Comparison of ENCODE assay signal across 8 mouse cellular contexts in genomic region chr17:3114720-3115379, GRCm38 (mm10). TPM values are rescaled to one million over a fixed set of nuclear protein-coding genes. Genes with fewer than 3 reads are reported as not detected.
DNase-seq lines count a peak whose midpoint lies in the region; ATAC-seq lines count a peak whose summit lies in the region.

TSS of gene Scaf8 (plus strand) at chr17:3114972.

- WGBS in hindbrain, embryonic 13.5 days: under 1% methylated on average over 81 of the region's 91 CpGs

- H3K27me3 ChIP-seq in hindbrain, embryonic 13.5 days: no peaks in the 10 kb centered on the region

- H3K4me3 ChIP-seq in hindbrain, embryonic 13.5 days: peak within 1 kb of the TSS; percentile 97

- H3K36me3 ChIP-seq in hindbrain, embryonic 13.5 days: no peaks in the 10 kb centered on the region

- H3K4me2 ChIP-seq in hindbrain, embryonic 13.5 days: peak within 1 kb of the TSS; percentile 68

- ATAC-seq in hindbrain, embryonic 13.5 days (ENCODE audit: low FRiP score): peak; percentile 95

- DNase-seq in NIH3T3 (ENCODE audit: low read depth): peak; percentile 96
- peak; percentile 95 to 96 for DNase-seq in cerebellum, postnatal 10 days
- DNase-seq in frontal cortex, postnatal 14 days (ENCODE audit: low spot score in 2 of 2): peak; percentile 84 to 85
- DNase-seq in layer of hippocampus, postnatal 36 days: peak; percentile 92 to 93
- peak; percentile 91 for DNase-seq in lung, postnatal 36 days
- DNase-seq in retina, postnatal 1 day: peak; percentile 95
- DNase-seq in urinary bladder, adult 18-20 months (ENCODE audit: low spot score in 2 of 2): peak; percentile 87 to 92

- no peaks in the 10 kb centered on the region for H3K9me3 ChIP-seq in hindbrain, embryonic 13.5 days

- H3K4me1 ChIP-seq in hindbrain, embryonic 13.5 days (replicated peaks): peaks cover 43% of the 10 kb centered on the region

- peak within 1 kb of the TSS; percentile 99 for H3K27ac ChIP-seq in hindbrain, embryonic 13.5 days

- H3K9ac ChIP-seq in hindbrain, embryonic 13.5 days: peak within 1 kb of the TSS; percentile 98

RNA-seq across cellular contexts. Expression of gene Scaf8, which starts in this region (rescaled TPM):
- polyA plus RNA-seq in hindbrain, embryonic 13.5 days (2015; fragmentation: Nextera tagmentation; extraction: Ambion mirVana): 16.8 and 17.3 TPM in 2 replicates
- total RNA-seq in layer of hippocampus, postnatal 36 days (2021): 10 to 100 TPM; 58.3 to 60.4 TPM

Comparison
In these comparisons a context has a peak if more than half of its experiments do, and no peak if none do; other contexts are left out.
1. Peak in every context shown above with its lines: DNase-seq, ATAC-seq, H3K4me3 ChIP-seq and H3K27ac ChIP-seq.